Mouse (Mus musculus): ENCODE results near the gene Dnajc13.

DNA sequence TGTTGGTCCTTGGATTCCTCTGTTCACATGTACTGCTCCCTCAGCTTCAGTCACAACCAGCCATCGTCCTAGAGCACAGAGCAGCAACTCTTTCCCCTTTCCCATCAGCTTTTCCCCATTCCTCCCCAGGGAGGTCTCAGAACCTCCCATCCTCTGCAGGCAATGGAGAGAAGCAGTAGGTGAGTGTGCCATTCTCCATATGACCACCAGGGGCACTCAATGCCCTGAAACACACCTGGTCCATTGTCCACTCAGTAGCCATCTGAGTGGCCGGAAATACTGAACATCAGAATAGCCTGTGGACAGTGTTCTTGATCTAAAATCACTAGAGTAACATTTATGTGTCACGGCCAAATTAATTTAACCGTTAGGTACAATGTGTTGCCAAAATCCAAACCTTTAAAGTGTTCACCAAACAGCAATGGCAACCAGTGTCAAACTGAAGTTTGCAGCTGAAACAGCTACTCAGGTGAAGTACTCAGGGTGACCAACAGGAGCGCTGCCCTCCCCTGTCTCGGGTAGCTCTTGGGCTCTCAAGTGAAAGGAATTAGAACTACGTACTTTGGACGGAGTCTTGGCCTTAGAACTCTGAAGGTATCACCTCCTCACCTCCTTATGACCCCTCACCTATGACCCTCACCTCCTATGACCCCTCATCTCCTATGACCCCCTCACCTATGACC, 118.3 kb downstream of the Dnajc13 start:
- TF ChIP-seq CTCF (conservative IDR thresholded peaks at IDR 0.05; ENCODE audit: low read length) (peak; percentile 79), NANOG (IDR thresholded peaks at IDR 0.05; ENCODE audit: borderline replicate concordance, low read length) (no peak)

Measured in E14TG2a.4 (cell line).